ENCODE assay signal across 10 mouse cellular contexts in genomic region chr17:75017423-75017822, GRCm38 (mm10). TPM values are rescaled to one million over a fixed set of nuclear protein-coding genes. Genes with fewer than 3 reads are reported as not detected.
DNase-seq lines count a peak whose midpoint lies in the region; ATAC-seq lines count a peak whose summit lies in the region.
"Had no signal": no experiment of that assay in that cellular context is flagged by ENCODE, and none has a peak within 500 bp of the region (broad histone marks: within the 10 kb centered on the region; RNA-seq: fewer than 3 reads in every experiment).

No protein-coding gene starts in this region.

- no peaks in the 10 kb centered on the region for H3K9me3 ChIP-seq in hindbrain, embryonic 11.5 days (ENCODE audit: control insufficient read depth, low read length)
- no peaks in the 10 kb centered on the region for H3K9me3 ChIP-seq in hindbrain, embryonic 13.5 days
- H3K9me3 ChIP-seq in embryonic facial prominence, embryonic 11.5 days (replicated peaks; ENCODE audit: control insufficient read depth, low read length): no peaks in the 10 kb centered on the region
- H3K9me3 ChIP-seq: embryonic facial prominence, embryonic 15.5 days; limb, embryonic 13.5 days had no signal

- H3K9ac ChIP-seq in hindbrain, embryonic 11.5 days (ENCODE audit: low read depth, low read length): no peak overlapping the region
- H3K9ac ChIP-seq in hindbrain, embryonic 13.5 days: no peak overlapping the region
- no peak overlapping the region for H3K9ac ChIP-seq in embryonic facial prominence, embryonic 11.5 days (replicated peaks; ENCODE audit: low read length)
- H3K9ac ChIP-seq: embryonic facial prominence, embryonic 15.5 days; limb, embryonic 13.5 days had no signal

- H3K4me1 ChIP-seq in hindbrain, embryonic 11.5 days (replicated peaks; ENCODE audit: control insufficient read depth, insufficient read depth, low read length): peaks cover 3% of the 10 kb centered on the region; the same call in 1 of the 2 replicates
- peaks cover 6% of the 10 kb centered on the region for H3K4me1 ChIP-seq in hindbrain, embryonic 13.5 days (replicated peaks)
- H3K4me1 ChIP-seq in embryonic facial prominence, embryonic 11.5 days (ENCODE audit: control insufficient read depth, insufficient read depth, low read length): no peaks in the 10 kb centered on the region

- no peak overlapping the region for H3K4me2 ChIP-seq in hindbrain, embryonic 11.5 days (replicated peaks; ENCODE audit: low read depth, low read length)
- H3K4me2 ChIP-seq in hindbrain, embryonic 13.5 days: no peak overlapping the region
- H3K4me2 ChIP-seq in embryonic facial prominence, embryonic 11.5 days (ENCODE audit: low read depth, low read length): no peak overlapping the region
- H3K4me2 ChIP-seq: embryonic facial prominence, embryonic 15.5 days; limb, embryonic 13.5 days had no signal

- no peaks in the 10 kb centered on the region for H3K27me3 ChIP-seq in hindbrain, embryonic 11.5 days (ENCODE audit: control insufficient read depth, insufficient read depth, low read length)
- H3K27me3 ChIP-seq in hindbrain, embryonic 13.5 days: 0 out of 2 replicates have a peak, but pooled peaks cover 3% of the 10 kb centered on the region
- no peaks in the 10 kb centered on the region for H3K27me3 ChIP-seq in embryonic facial prominence, embryonic 11.5 days (ENCODE audit: control insufficient read depth, insufficient read depth, low read length)
- H3K27me3 ChIP-seq: embryonic facial prominence, embryonic 15.5 days; limb, embryonic 13.5 days had no signal

- intact Hi-C loops in gastrocnemius, postnatal 14 days (cut with DNase I; ENCODE audit: low total_unique reads): loop anchor here (10.0 kb wide), 1 partner anchor 367 kb away; no protein-coding TSS in a partner anchor

- 62% methylated on average over 7 of the region's 7 CpGs for WGBS in hindbrain, embryonic 11.5 days
- 63% methylated on average over 7 of the region's 7 CpGs for WGBS in hindbrain, embryonic 13.5 days
- WGBS in embryonic facial prominence, embryonic 11.5 days: 62% methylated on average over 7 of the region's 7 CpGs

- no peak overlapping the region for H3K27ac ChIP-seq in hindbrain, embryonic 11.5 days (ENCODE audit: low read depth, low read length)
- H3K27ac ChIP-seq in hindbrain, embryonic 13.5 days: no peak overlapping the region
- no peak overlapping the region for H3K27ac ChIP-seq in embryonic facial prominence, embryonic 11.5 days (replicated peaks; ENCODE audit: low read depth, low read length)
- H3K27ac ChIP-seq: embryonic facial prominence, embryonic 15.5 days; limb, embryonic 13.5 days had no signal

- no peak overlapping the region for H3K4me3 ChIP-seq in hindbrain, embryonic 11.5 days (ENCODE audit: low read depth, low read length)
- no peak overlapping the region for H3K4me3 ChIP-seq in hindbrain, embryonic 13.5 days
- H3K4me3 ChIP-seq in embryonic facial prominence, embryonic 11.5 days (ENCODE audit: low read depth, low read length): no peak overlapping the region
- H3K4me3 ChIP-seq: embryonic facial prominence, embryonic 15.5 days; limb, embryonic 13.5 days had no signal

- no peak for ATAC-seq in hindbrain, embryonic 11.5 days (ENCODE audit: low FRiP score)
- ATAC-seq in hindbrain, embryonic 13.5 days (ENCODE audit: low FRiP score): no peak
- no peak for ATAC-seq in embryonic facial prominence, embryonic 11.5 days (replicated peaks; ENCODE audit: insufficient number of reproducible peaks, low FRiP score, low TSS enrichment, low read depth)
- ATAC-seq in megakaryocyte, adult 5-6 weeks (ENCODE audit: poor library complexity, severe bottlenecking): peak; percentile 63

- DNase-seq in hindbrain, embryonic 11.5 days (ENCODE audit: low spot score): peak; percentile 66
- peak; percentile 16 to 62 for DNase-seq in spleen, postnatal 10 days (ENCODE audit: low spot score in 2 of 2)
- no peak for DNase-seq in spleen, adult 12 weeks (ENCODE audit: low spot score)
- peak; percentile 46 for DNase-seq in embryonic facial prominence, embryonic 11.5 days (ENCODE audit: low spot score)
- DNase-seq in gastrocnemius, postnatal 14 days: no peak
- DNase-seq in layer of hippocampus, adult 9-10 months (ENCODE audit: low spot score): no peak

- no peaks in the 10 kb centered on the region for H3K36me3 ChIP-seq in hindbrain, embryonic 11.5 days (ENCODE audit: control insufficient read depth, insufficient read depth, low read length)
- no peaks in the 10 kb centered on the region for H3K36me3 ChIP-seq in hindbrain, embryonic 13.5 days
- H3K36me3 ChIP-seq in embryonic facial prominence, embryonic 11.5 days (replicated peaks; ENCODE audit: control insufficient read depth, insufficient read depth, low read depth, low read length): no peaks in the 10 kb centered on the region

RNA-seq across cellular contexts. Expression of gene Ltbp1, which starts 12.1 kb away (rescaled TPM):
- polyA plus RNA-seq in hindbrain, embryonic 11.5 days (2014; fragmentation: Nextera tagmentation; extraction: Ambion mirVana): 5.5 and 5.7 TPM in 2 replicates
- 2.2 and 3.7 TPM in 2 replicates for polyA plus RNA-seq in hindbrain, embryonic 13.5 days (2015; fragmentation: Nextera tagmentation; extraction: Ambion mirVana)
- polyA plus RNA-seq in embryonic facial prominence, embryonic 11.5 days (2014; fragmentation: Nextera tagmentation; extraction: Ambion mirVana): 14.2 and 16.8 TPM in 2 replicates
- total RNA-seq in megakaryocyte, adult 5-6 weeks (2015): 0.07 and 0.67 TPM in 2 replicates
- total RNA-seq in megakaryocyte, adult 5-6 weeks (2017): 0.12 and 0.48 TPM in 2 replicates
- total RNA-seq in gastrocnemius, postnatal 14 days (2021): 10 to 100 TPM; 18.4 to 18.7 TPM

Comparison
In these comparisons a context has a peak if more than half of its experiments do, and no peak if none do; other contexts are left out.
1. DNase-seq: peak in hindbrain, embryonic 11.5 days (single experiment), spleen, postnatal 10 days (2 of 2) and embryonic facial prominence, embryonic 11.5 days (single experiment); none in spleen, adult 12 weeks (single experiment), gastrocnemius, postnatal 14 days (single experiment) and layer of hippocampus, adult 9-10 months (single experiment).